Mouse (Mus musculus) ES-E14 (cell line): ENCODE data around the gene Ywhag.

ENCODE experiments used
- CHD2 ChIP-seq: IDR thresholded peaks from 2 replicates; pipeline ENCODE4 v1.6.1; 2014; ENCODE audit warnings: mild to moderate bottlenecking, low read depth, low read length, inconsistent platforms
- HCFC1 ChIP-seq: IDR thresholded peaks from 2 replicates; pipeline ENCODE4 v1.6.1; 2012; ENCODE audit warnings: low read length, inconsistent platforms, borderline replicate concordance; ENCODE audit not compliant: insufficient read depth
- MAFK ChIP-seq: IDR thresholded peaks from 2 replicates; pipeline ENCODE4 v1.6.1; 2014; ENCODE audit warnings: mild to moderate bottlenecking, low read depth, low read length, inconsistent platforms; ENCODE audit not compliant: insufficient read depth
- ZC3H11A ChIP-seq: IDR thresholded peaks from 2 replicates; pipeline ENCODE4 v1.6.1; 2012; ENCODE audit warnings: low read depth, mild to moderate bottlenecking, inconsistent platforms, low read length, borderline replicate concordance
- ZNF384 ChIP-seq: IDR thresholded peaks from 2 replicates; pipeline ENCODE4 v1.6.1; 2012; ENCODE audit warnings: low read depth, low read length, inconsistent platforms

- TF ChIP-seq ZNF384 (no peak), CHD2 (no peak), MAFK (no peak), ZC3H11A (no peak), HCFC1 (no peak)
Observed at GRCm38 (mm10) chr5:135929685-135930424, 4.6 kb downstream of the Ywhag start.
